8 mouse cellular contexts compared by ENCODE assay signal in genomic region chr1:185193509-185193908, GRCm38 (mm10). TPM values are rescaled to one million over a fixed set of nuclear protein-coding genes. Genes with fewer than 3 reads are reported as not detected.
DNase-seq lines count a peak whose midpoint lies in the region; ATAC-seq and TF ChIP-seq lines count a peak whose summit lies in the region.

No protein-coding gene starts in this region.

- 0 out of 2 replicates have a peak overlapping the region, but pooled peaks have one; percentile 8 for H3K4me2 ChIP-seq in forebrain, embryonic 12.5 days
- no peak overlapping the region for H3K4me2 ChIP-seq in intestine, embryonic 16.5 days (ENCODE audit: low read depth, low read length)
- peak overlapping the region; percentile 21; the same call in 1 of the 2 replicates for H3K4me2 ChIP-seq in lung, embryonic 14.5 days

- H3K4me1 ChIP-seq in spleen, adult 2 months (ENCODE audit: control insufficient read depth, insufficient read depth, insufficient read length), result no peaks in the 10 kb centered on the region
- no peaks in the 10 kb centered on the region for H3K4me1 ChIP-seq in forebrain, embryonic 12.5 days
- H3K4me1 ChIP-seq in intestine, embryonic 16.5 days (ENCODE audit: control insufficient read depth, insufficient read depth, low read length), result no peaks in the 10 kb centered on the region
- no peaks in the 10 kb centered on the region for H3K4me1 ChIP-seq in lung, embryonic 14.5 days (ENCODE audit: insufficient read depth)

- no peak overlapping the region for H3K9ac ChIP-seq in forebrain, embryonic 12.5 days
- H3K9ac ChIP-seq in intestine, embryonic 16.5 days (ENCODE audit: low read depth, low read length), result no peak overlapping the region
- H3K9ac ChIP-seq in lung, embryonic 14.5 days, result no peak overlapping the region

- WGBS in spleen, adult 2 months, result 19% methylated on average over 10 of the region's 10 CpGs
- 11% methylated on average over 10 of the region's 10 CpGs for WGBS in forebrain, embryonic 12.5 days
- WGBS in intestine, embryonic 16.5 days, result 8% methylated on average over 10 of the region's 10 CpGs
- 16% methylated on average over 10 of the region's 10 CpGs for WGBS in lung, embryonic 14.5 days

- no peak for TF ChIP-seq POLR2A in spleen, adult 2 months (IDR thresholded peaks at IDR 0.05; ENCODE audit: low read depth, low read length)

- peak; percentile 33; the same call in 1 of the 2 replicates for ATAC-seq in forebrain, embryonic 12.5 days (ENCODE audit: low FRiP score)
- peak; percentile 70 for ATAC-seq in intestine, embryonic 16.5 days
- ATAC-seq in lung, embryonic 14.5 days (ENCODE audit: insufficient read depth), result peak; percentile 47; the same call in 1 of the 2 replicates
- peak; percentile 89 for ATAC-seq in neutrophil, adult 5-6 weeks (ENCODE audit: extremely low read depth, insufficient number of reproducible peaks, low FRiP score, poor library complexity, severe bottlenecking)

- TF ChIP-seq CTCF in spleen, adult 2 months (IDR thresholded peaks at IDR 0.05; ENCODE audit: extremely low read depth, insufficient read depth, insufficient read length, insufficient replicate concordance), result peak; percentile 54; the same call in 1 of the 2 replicates
- peak; percentile 92 for TF ChIP-seq CTCF in lung, embryonic 14.5 days (IDR thresholded peaks at IDR 0.05; ENCODE audit: low read depth)

- H3K27me3 ChIP-seq in spleen, adult 2 months (ENCODE audit: control insufficient read depth, insufficient read depth, low read length), result no peaks in the 10 kb centered on the region
- H3K27me3 ChIP-seq in forebrain, embryonic 12.5 days, result 0 out of 2 replicates have a peak, but pooled peaks cover 4% of the 10 kb centered on the region
- no peaks in the 10 kb centered on the region for H3K27me3 ChIP-seq in intestine, embryonic 16.5 days (replicated peaks; ENCODE audit: control insufficient read depth, insufficient read depth, low read length)
- H3K27me3 ChIP-seq in lung, embryonic 14.5 days (ENCODE audit: insufficient read depth, low read length), result no peaks in the 10 kb centered on the region

- H3K27ac ChIP-seq in spleen, adult 2 months (ENCODE audit: insufficient read depth, low read length), result no peak overlapping the region
- no peak overlapping the region for H3K27ac ChIP-seq in forebrain, embryonic 12.5 days
- H3K27ac ChIP-seq in intestine, embryonic 16.5 days (ENCODE audit: low read length), result no peak overlapping the region
- H3K27ac ChIP-seq in lung, embryonic 14.5 days (ENCODE audit: low read depth), result no peak overlapping the region

- DNase-seq in spleen, adult 2 months (ENCODE audit: low read depth in 1 of 2, low spot score in 2 of 2), result no peak
- no peak for DNase-seq in spleen, postnatal 36 days (ENCODE audit: low spot score in 2 of 2)
- peak; percentile 79 for DNase-seq in adipocyte (ENCODE audit: low spot score)
- peak; percentile 90 for DNase-seq in lung, embryonic 14.5 days
- DNase-seq in right cerebral cortex, adult 18-20 months, result no peak

- no peaks in the 10 kb centered on the region for H3K36me3 ChIP-seq in spleen, adult 2 months (ENCODE audit: control insufficient read depth, insufficient read depth, low read length)
- no peaks in the 10 kb centered on the region for H3K36me3 ChIP-seq in forebrain, embryonic 12.5 days (replicated peaks)
- no peaks in the 10 kb centered on the region for H3K36me3 ChIP-seq in intestine, embryonic 16.5 days (ENCODE audit: control insufficient read depth, insufficient read depth, low read length)
- no peaks in the 10 kb centered on the region for H3K36me3 ChIP-seq in lung, embryonic 14.5 days (ENCODE audit: insufficient read depth)

- no peaks in the 10 kb centered on the region for H3K9me3 ChIP-seq in forebrain, embryonic 12.5 days
- H3K9me3 ChIP-seq in intestine, embryonic 16.5 days (ENCODE audit: control insufficient read depth, low read length), result no peaks in the 10 kb centered on the region
- H3K9me3 ChIP-seq in lung, embryonic 14.5 days (ENCODE audit: low read depth, low read length), result no peaks in the 10 kb centered on the region

- no peak overlapping the region for H3K4me3 ChIP-seq in spleen, adult 2 months (ENCODE audit: extremely low read depth, insufficient read depth, insufficient read length)
- no peak overlapping the region for H3K4me3 ChIP-seq in forebrain, embryonic 12.5 days (replicated peaks)
- no peak overlapping the region for H3K4me3 ChIP-seq in intestine, embryonic 16.5 days (ENCODE audit: low read length)
- H3K4me3 ChIP-seq in lung, embryonic 14.5 days (ENCODE audit: low read depth, low read length), result no peak overlapping the region

RNA-seq across cellular contexts. Expression of gene Rab3gap2, which starts 10.4 kb away (rescaled TPM):
- polyA plus RNA-seq in spleen, adult 2 months (2012; rRNA removed), result 15.9 and 17.1 TPM in 2 replicates
- 24.0 and 24.5 TPM in 2 replicates for polyA plus RNA-seq in forebrain, embryonic 12.5 days (2016; fragmentation: Nextera tagmentation; extraction: Ambion mirVana)
- polyA plus RNA-seq in intestine, embryonic 16.5 days (2015; fragmentation: Nextera tagmentation; extraction: Ambion mirVana), result 25.4 and 27.3 TPM in 2 replicates
- polyA plus RNA-seq in lung, embryonic 14.5 days (2014; fragmentation: Nextera tagmentation; extraction: Ambion mirVana), result 21.9 and 22.0 TPM in 2 replicates
- 49.3 and 61.1 TPM in 2 replicates for total RNA-seq in neutrophil, adult 5-6 weeks (2017)

Comparison
In these comparisons a context has a peak if more than half of its experiments do, and no peak if none do; other contexts are left out.
1. DNase-seq: peak in adipocyte (single experiment) and lung, embryonic 14.5 days (single experiment); none in spleen, adult 2 months (0 of 2), spleen, postnatal 36 days (0 of 2) and right cerebral cortex, adult 18-20 months (single experiment).
2. ATAC-seq: peak in every context shown above with its lines; median percentile 89 in neutrophil, adult 5-6 weeks; 70 in intestine, embryonic 16.5 days; 47 in lung, embryonic 14.5 days; 33 in forebrain, embryonic 12.5 days.